Mouse (Mus musculus) right cerebral cortex, adult 18-20 months (tissue): ENCODE data around the gene Pdzrn3.

Experiments
- DNase-seq: peaks from one replicate; pipeline ENCODE4 v3.0.0; 2022; ENCODE audit warnings: mixed read lengths

Gene Pdzrn3

GRCm38 (mm10) chr6:101377167-101377934, at the start of gene Pdzrn3:
Gene Pdzrn3, minus strand, starts transcription at chr6:101377897.
- DNase-seq: peak; percentile 78

- DNase-seq: no peak
Measured at GRCm38 (mm10) chr6:101427296-101427695, 49.6 kb upstream of the Pdzrn3 start.

GRCm38 (mm10) chr6:101426301-101426700, 48.6 kb upstream of the Pdzrn3 start:
- DNase-seq: peak; percentile 48

GRCm38 (mm10) chr6:101422084-101422954, 44.6 kb upstream of the Pdzrn3 start:
- no peak for DNase-seq

GRCm38 (mm10) chr6:101418213-101418612, 40.5 kb upstream of the Pdzrn3 start:
- no peak for DNase-seq

- no peak for DNase-seq
Measured at GRCm38 (mm10) chr6:101411701-101412100, 34.0 kb upstream of the Pdzrn3 start.

GRCm38 (mm10) chr6:101411064-101411463, 33.4 kb upstream of the Pdzrn3 start:
- no peak for DNase-seq

- peak; percentile 40 for DNase-seq
Measured at GRCm38 (mm10) chr6:101396711-101397110, 19.0 kb upstream of the Pdzrn3 start.

- DNase-seq: no peak
Measured at GRCm38 (mm10) chr6:101395908-101396307, 18.2 kb upstream of the Pdzrn3 start.

- DNase-seq: no peak
Measured at GRCm38 (mm10) chr6:101392801-101393117, 15.1 kb upstream of the Pdzrn3 start.

GRCm38 (mm10) chr6:101392107-101392800, 14.6 kb upstream of the Pdzrn3 start:
- DNase-seq: no peak

GRCm38 (mm10) chr6:101385490-101385889, 7.8 kb upstream of the Pdzrn3 start:
- DNase-seq: no peak

- no peak for DNase-seq
Measured at GRCm38 (mm10) chr6:101384958-101385357, 7.3 kb upstream of the Pdzrn3 start.

- no peak for DNase-seq
Measured at GRCm38 (mm10) chr6:101384476-101384875, 6.8 kb upstream of the Pdzrn3 start.

GRCm38 (mm10) chr6:101382891-101383290, 5.2 kb upstream of the Pdzrn3 start:
- DNase-seq: no peak

- no peak for DNase-seq
Measured at GRCm38 (mm10) chr6:101379546-101379945, 1.8 kb upstream of the Pdzrn3 start.

GRCm38 (mm10) chr6:101377935-101378609, 375 bp upstream of the Pdzrn3 start:
- DNase-seq: peak; percentile 62

- no peak for DNase-seq
Measured at GRCm38 (mm10) chr6:101376511-101377166, 1.1 kb downstream of the Pdzrn3 start.

GRCm38 (mm10) chr6:101376049-101376448, 1.6 kb downstream of the Pdzrn3 start:
- DNase-seq: no peak

GRCm38 (mm10) chr6:101374721-101375120, 3.0 kb downstream of the Pdzrn3 start:
- no peak for DNase-seq

- DNase-seq: no peak
Measured at GRCm38 (mm10) chr6:101374186-101374585, 3.5 kb downstream of the Pdzrn3 start.

- no peak for DNase-seq
Measured at GRCm38 (mm10) chr6:101372982-101373381, 4.7 kb downstream of the Pdzrn3 start.
